Mouse (Mus musculus) CH12.LX (cell line): ENCODE results near the gene Gramd1a. TPM values are rescaled to one million over a fixed set of nuclear protein-coding genes. Genes with fewer than 3 reads are reported as not detected.

ENCODE experiments used
- DNase-seq: peaks from one replicate; pipeline ENCODE4 v3.0.0-alpha.2; 2013; ENCODE audit errors: extremely low read depth
- H3K27ac ChIP-seq: 2 replicates; pipeline ENCODE4 v1.5.1; 2012; ENCODE audit warnings: low read depth, mild to moderate bottlenecking, control low read depth, moderate library complexity; ENCODE audit not compliant: insufficient read depth
- H3K27me3 ChIP-seq: replicated peaks from 2 replicates; pipeline ENCODE3; 2012; ENCODE audit warnings: inconsistent platforms
- H3K36me3 ChIP-seq, 2 experiments: replicated peaks in 1 of 2; 2 replicates each; pipeline versions ENCODE3 to v1.6.1; 2012; ENCODE audit warnings: inconsistent platforms in 1 of 2, low read length in 1 of 2, mild to moderate bottlenecking in 1 of 2, mixed read lengths in 1 of 2, moderate library complexity in 1 of 2; ENCODE audit not compliant: control insufficient read depth in 1 of 2, insufficient read depth in 1 of 2
- H3K4me1 ChIP-seq, 2 experiments: 2 replicates each; pipeline ENCODE4 v1.6.1; 2012; ENCODE audit warnings: inconsistent platforms in 1 of 2, moderate library complexity in 1 of 2; ENCODE audit not compliant: insufficient read depth in 2 of 2, control insufficient read depth in 1 of 2
- H3K4me2 ChIP-seq: 2 replicates; pipeline ENCODE4 v1.6.1; 2012; ENCODE audit warnings: low read depth, mild to moderate bottlenecking, control low read depth; ENCODE audit not compliant: poor library complexity, insufficient read depth, severe bottlenecking
- H3K4me3 ChIP-seq, 3 experiments: fragments of 150-350 bp in 1 of 3; sonication (generic) in 1 of 3; replicated peaks in 1 of 3; 2 replicates each; pipeline versions ENCODE3 to v1.5.1; 2011 to 2012; ENCODE audit warnings: low read depth in 2 of 3, low read length in 2 of 3, mild to moderate bottlenecking in 2 of 3, moderate library complexity in 2 of 3, control low read depth in 1 of 3, improper control_type of control experiment in 1 of 3, inconsistent platforms in 1 of 3, mixed read lengths in 1 of 3; ENCODE audit not compliant: poor library complexity in 1 of 3
- H3K79me2 ChIP-seq: replicated peaks from 2 replicates; pipeline ENCODE4 v1.6.1; 2012; ENCODE audit warnings: mild to moderate bottlenecking, moderate library complexity; ENCODE audit not compliant: control insufficient read depth, poor library complexity, insufficient read depth, severe bottlenecking; ENCODE audit errors: extremely low read depth
- H3K9ac ChIP-seq: 2 replicates; pipeline ENCODE4 v1.6.1; 2012; ENCODE audit warnings: low read depth, mild to moderate bottlenecking, control low read depth, moderate library complexity; ENCODE audit not compliant: insufficient read depth
- H3K9me3 ChIP-seq: replicated peaks from 2 replicates; pipeline ENCODE3; 2012; ENCODE audit warnings: low read length, inconsistent platforms, mixed read lengths
- CHD1 ChIP-seq: IDR thresholded peaks from 2 replicates; pipeline ENCODE4 v1.6.1; 2012; ENCODE audit warnings: low read depth, low read length, improper control_type of control experiment, inconsistent platforms
- CHD2 ChIP-seq: IDR thresholded peaks from 2 replicates; pipeline ENCODE4 v1.6.1; 2011; ENCODE audit warnings: low read length, improper control_type of control experiment
- CTCF ChIP-seq, 2 experiments: IDR thresholded peaks in 1 of 2; conservative IDR thresholded peaks in 1 of 2; 2 replicates each; pipeline ENCODE4 v1.5.1; 2011 to 2012; ENCODE audit warnings: low read depth in 2 of 2, low read length in 2 of 2, improper control_type of control experiment in 1 of 2, inconsistent platforms in 1 of 2, mild to moderate bottlenecking in 1 of 2, moderate library complexity in 1 of 2
- MAFK ChIP-seq: IDR thresholded peaks from 2 replicates; pipeline ENCODE4 v1.6.1; 2011; ENCODE audit warnings: low read length, improper control_type of control experiment; ENCODE audit not compliant: insufficient replicate concordance
- MAZ ChIP-seq: IDR thresholded peaks from 2 replicates; pipeline ENCODE4 v1.6.1; 2012; ENCODE audit warnings: low read depth, mild to moderate bottlenecking, inconsistent platforms, low read length, improper control_type of control experiment, moderate library complexity
- MXI1 ChIP-seq: IDR thresholded peaks from 2 replicates; pipeline ENCODE4 v1.6.1; 2011; ENCODE audit warnings: mild to moderate bottlenecking, low read depth, low read length, improper control_type of control experiment
- MYC ChIP-seq: IDR thresholded peaks from 2 replicates; pipeline ENCODE4 v1.6.1; 2011; ENCODE audit warnings: low read depth, mild to moderate bottlenecking, improper control_type of control experiment, low read length
- NELFE ChIP-seq: IDR thresholded peaks from 2 replicates; pipeline ENCODE4 v1.6.1; 2011; ENCODE audit warnings: low read depth, low read length, improper control_type of control experiment
- PAX5 ChIP-seq: IDR thresholded peaks from 2 replicates; pipeline ENCODE4 v1.6.1; 2012; ENCODE audit warnings: low read length, inconsistent platforms, mixed read lengths
- TCF12 ChIP-seq: IDR thresholded peaks from 2 replicates; pipeline ENCODE4 v1.6.1; 2014; ENCODE audit warnings: low read depth, mild to moderate bottlenecking, inconsistent platforms, low read length, improper control_type of control experiment
- USF1 ChIP-seq: IDR thresholded peaks from 2 replicates; pipeline ENCODE4 v1.6.1; 2014; ENCODE audit warnings: low read depth, mild to moderate bottlenecking, inconsistent platforms, low read length, improper control_type of control experiment
- USF2 ChIP-seq: conservative IDR thresholded peaks from 2 replicates; pipeline ENCODE4 v1.6.1; 2011; ENCODE audit warnings: low read depth, low read length, improper control_type of control experiment
- ZNF384 ChIP-seq: IDR thresholded peaks from 2 replicates; pipeline ENCODE4 v1.6.1; 2012; ENCODE audit warnings: low read depth, low read length, improper control_type of control experiment, inconsistent platforms
- dilution Hi-C: fragments of 300-500 bp; cut with MboI; formaldehyde crosslinking; loops from 2 replicates; pipeline ENCODE4 v1.14.3; 2020; ENCODE audit warnings: low sequenced_read_pairs; ENCODE audit not compliant: extremely low pct_unique_long_range_greater_than_20kb, extremely low pct_ligation_motif_present
- in situ Hi-C: fragments of 300-500 bp; cut with MboI; formaldehyde crosslinking; loops from 3 replicates; pipeline ENCODE4 v1.14.3; 2019; ENCODE audit warnings: low sequenced_read_pairs, low pct_ligation_motif_present, low pct_unique_long_range_greater_than_20kb, mixed read lengths
- polyA plus RNA-seq: library from polyadenylated mRNA; unstranded; fragments of >175 nt; gene quantifications from 2 replicates; pipeline ENCODE4 v1.2.1, GENCODE M21; 2012; ENCODE audit warnings: low read depth; ENCODE audit not compliant: insufficient read length
- total RNA-seq, 2 experiments: library from RNA; depleted of rRNA; stranded (reverse); fragments of 300-350 nt in 1 of 2; fragments of >200 nt in 1 of 2; gene quantifications; 2 replicates each; pipeline ENCODE4 v1.2.3; 2012 to 2014

Gene Gramd1a
- total and polyA plus RNA-seq, 3 experiments: 49.5 to 90.7 (median 86.0) TPM

- H3K4me2 ChIP-seq: no peak overlapping the region
- DNase-seq: no peak
- H3K4me3 ChIP-seq: no peak overlapping the region
- H3K27ac ChIP-seq: no peak overlapping the region
- TF ChIP-seq CTCF (conservative IDR thresholded peaks at IDR 0.05 in 1 of 2, IDR thresholded peaks at IDR 0.05 in 1 of 2; ENCODE audit: low read depth in 2 of 2, low read length in 2 of 2): no peak
- no peak for TF ChIP-seq PAX5
- no peak for TF ChIP-seq MAFK
- TF ChIP-seq MXI1: no peak
- no peak for TF ChIP-seq TCF12
- TF ChIP-seq MYC: no peak
- TF ChIP-seq CHD1: no peak
- TF ChIP-seq CHD2: no peak
- TF ChIP-seq NELFE: no peak
- TF ChIP-seq ZNF384: no peak
- no peak for TF ChIP-seq MAZ
- TF ChIP-seq USF2: no peak
- TF ChIP-seq USF1: no peak
- H3K79me2 ChIP-seq: no peaks in the 10 kb centered on the region
- H3K36me3 ChIP-seq: no peaks in the 10 kb centered on the region
- dilution Hi-C loops (no loop called here), in situ Hi-C loops (no loop called here)
- peaks cover 0 to 7% of the 10 kb centered on the region in 2 experiments; a peak in 2 of 4 replicates for H3K4me1 ChIP-seq
- no peak overlapping the region for H3K9ac ChIP-seq
- H3K9me3 ChIP-seq: peaks cover 6% of the 10 kb centered on the region
- peaks cover 13% of the 10 kb centered on the region for H3K27me3 ChIP-seq
Observed at GRCm38 (mm10) chr7:31080611-31081010, 75.1 kb downstream of the Gramd1a start.

Other genes starting within 250 kb of the Gramd1a start
- gene Mag, start 241.0 kb downstream of the Gramd1a start, total RNA-seq (2012; rRNA removed): 0.04 TPM in 1 of 2 replicates, not detected in the other
- not detected in 2 replicates for gene Mag, start 241.0 kb downstream of the Gramd1a start, total RNA-seq (2014; rRNA removed)
- gene Mag, start 241.0 kb downstream of the Gramd1a start, polyA plus RNA-seq: not detected in 2 replicates
- gene Hamp2, start 231.2 kb downstream of the Gramd1a start, total RNA-seq (2012; rRNA removed): not detected in 2 replicates
- gene Hamp2, start 231.2 kb downstream of the Gramd1a start, total RNA-seq (2014; rRNA removed): not detected in 2 replicates
- gene Hamp2, start 231.2 kb downstream of the Gramd1a start, polyA plus RNA-seq: not detected in 2 replicates
- gene Hamp, start 211.9 kb downstream of the Gramd1a start, total RNA-seq (2012; rRNA removed): not detected in 2 replicates
- gene Hamp, start 211.9 kb downstream of the Gramd1a start, total RNA-seq (2014; rRNA removed): not detected in 2 replicates
- gene Hamp, start 211.9 kb downstream of the Gramd1a start, polyA plus RNA-seq: not detected in 2 replicates
- gene Usf2, start 199.1 kb downstream of the Gramd1a start, total RNA-seq (2012; rRNA removed): 42.0 and 47.9 TPM in 2 replicates
- 47.0 and 57.2 TPM in 2 replicates for gene Usf2, start 199.1 kb downstream of the Gramd1a start, total RNA-seq (2014; rRNA removed)
- 102 and 103 TPM in 2 replicates for gene Usf2, start 199.1 kb downstream of the Gramd1a start, polyA plus RNA-seq
- gene Lsr, start 182.4 kb downstream of the Gramd1a start, total RNA-seq (2012; rRNA removed): 0.08 and 0.13 TPM in 2 replicates
- 0.12 TPM in 1 of 2 replicates, not detected in the other for gene Lsr, start 182.4 kb downstream of the Gramd1a start, total RNA-seq (2014; rRNA removed)
- gene Lsr, start 182.4 kb downstream of the Gramd1a start, polyA plus RNA-seq: not detected in 2 replicates
- not detected in 2 replicates for gene Fam187b, start 182.1 kb downstream of the Gramd1a start, total RNA-seq (2012; rRNA removed)
- not detected in 2 replicates for gene Fam187b, start 182.1 kb downstream of the Gramd1a start, total RNA-seq (2014; rRNA removed)
- not detected in 2 replicates for gene Fam187b, start 182.1 kb downstream of the Gramd1a start, polyA plus RNA-seq
- 71.6 and 73.2 TPM in 2 replicates for gene Fxyd5, start 113.4 kb downstream of the Gramd1a start, total RNA-seq (2012; rRNA removed)
- gene Fxyd5, start 113.4 kb downstream of the Gramd1a start, total RNA-seq (2014; rRNA removed): 38.3 and 43.8 TPM in 2 replicates
- 96.8 and 124 TPM in 2 replicates for gene Fxyd5, start 113.4 kb downstream of the Gramd1a start, polyA plus RNA-seq
- gene Fxyd7, start 104.4 kb downstream of the Gramd1a start, total RNA-seq (2012; rRNA removed): not detected in 2 replicates
- gene Fxyd7, start 104.4 kb downstream of the Gramd1a start, total RNA-seq (2014; rRNA removed): not detected in 2 replicates
- gene Fxyd7, start 104.4 kb downstream of the Gramd1a start, polyA plus RNA-seq: not detected in 2 replicates
- gene Fxyd1, start 98.7 kb downstream of the Gramd1a start, total RNA-seq (2012; rRNA removed): not detected in 2 replicates
- not detected in 2 replicates for gene Fxyd1, start 98.7 kb downstream of the Gramd1a start, total RNA-seq (2014; rRNA removed)
- gene Fxyd1, start 98.7 kb downstream of the Gramd1a start, polyA plus RNA-seq: not detected in 2 replicates
- not detected in 2 replicates for gene Lgi4, start 96.6 kb downstream of the Gramd1a start, total RNA-seq (2012; rRNA removed)
- not detected in 2 replicates for gene Lgi4, start 96.6 kb downstream of the Gramd1a start, total RNA-seq (2014; rRNA removed)
- not detected in 2 replicates for gene Lgi4, start 96.6 kb downstream of the Gramd1a start, polyA plus RNA-seq
- gene Fxyd3, start 79.2 kb downstream of the Gramd1a start, total RNA-seq (2012; rRNA removed): not detected in 2 replicates
- gene Fxyd3, start 79.2 kb downstream of the Gramd1a start, total RNA-seq (2014; rRNA removed): not detected in 2 replicates
- gene Fxyd3, start 79.2 kb downstream of the Gramd1a start, polyA plus RNA-seq: 0.08 TPM in 1 of 2 replicates, not detected in the other
- gene Hpn, start 40.6 kb downstream of the Gramd1a start, total RNA-seq (2012; rRNA removed): 1.7 and 3.0 TPM in 2 replicates
- 8.7 and 11.2 TPM in 2 replicates for gene Hpn, start 40.6 kb downstream of the Gramd1a start, total RNA-seq (2014; rRNA removed)
- 16.7 and 18.7 TPM in 2 replicates for gene Hpn, start 40.6 kb downstream of the Gramd1a start, polyA plus RNA-seq
- 0.17 and 0.30 TPM in 2 replicates for gene Scn1b, start 28.9 kb downstream of the Gramd1a start, total RNA-seq (2012; rRNA removed)
- not detected in 2 replicates for gene Scn1b, start 28.9 kb downstream of the Gramd1a start, total RNA-seq (2014; rRNA removed)
- not detected in 2 replicates for gene Scn1b, start 28.9 kb downstream of the Gramd1a start, polyA plus RNA-seq
- not detected in 2 replicates for gene Scgb2b2, start 134.6 kb upstream of the Gramd1a start, total RNA-seq (2012; rRNA removed)
- gene Scgb2b2, start 134.6 kb upstream of the Gramd1a start, total RNA-seq (2014; rRNA removed): not detected in 2 replicates
- gene Scgb2b2, start 134.6 kb upstream of the Gramd1a start, polyA plus RNA-seq: not detected in 2 replicates
- not detected in 2 replicates for gene Scgb1b2, start 135.9 kb upstream of the Gramd1a start, total RNA-seq (2012; rRNA removed)
- not detected in 2 replicates for gene Scgb1b2, start 135.9 kb upstream of the Gramd1a start, total RNA-seq (2014; rRNA removed)
- gene Scgb1b2, start 135.9 kb upstream of the Gramd1a start, polyA plus RNA-seq: not detected in 2 replicates
- gene Scgb2b3, start 206.2 kb upstream of the Gramd1a start, total RNA-seq (2012; rRNA removed): not detected in 2 replicates
- gene Scgb2b3, start 206.2 kb upstream of the Gramd1a start, total RNA-seq (2014; rRNA removed): not detected in 2 replicates
- gene Scgb2b3, start 206.2 kb upstream of the Gramd1a start, polyA plus RNA-seq: not detected in 2 replicates
- gene Scgb1b3, start 219.7 kb upstream of the Gramd1a start, total RNA-seq (2012; rRNA removed): not detected in 2 replicates
- gene Scgb1b3, start 219.7 kb upstream of the Gramd1a start, total RNA-seq (2014; rRNA removed): not detected in 2 replicates
- not detected in 2 replicates for gene Scgb1b3, start 219.7 kb upstream of the Gramd1a start, polyA plus RNA-seq